Mouse (Mus musculus) ES-Bruce4 (cell line): ENCODE measurements around the gene Sufu.

Experiments used
- CTCF ChIP-seq: IDR thresholded peaks from one replicate; pipeline ENCODE4 v1.8.1; 2011; ENCODE audit warnings: low read depth, low read length
- EP300 ChIP-seq: IDR thresholded peaks from 2 replicates; pipeline ENCODE4 v1.6.1; 2011; ENCODE audit warnings: low read depth, low read length; ENCODE audit not compliant: insufficient read depth

DNA sequence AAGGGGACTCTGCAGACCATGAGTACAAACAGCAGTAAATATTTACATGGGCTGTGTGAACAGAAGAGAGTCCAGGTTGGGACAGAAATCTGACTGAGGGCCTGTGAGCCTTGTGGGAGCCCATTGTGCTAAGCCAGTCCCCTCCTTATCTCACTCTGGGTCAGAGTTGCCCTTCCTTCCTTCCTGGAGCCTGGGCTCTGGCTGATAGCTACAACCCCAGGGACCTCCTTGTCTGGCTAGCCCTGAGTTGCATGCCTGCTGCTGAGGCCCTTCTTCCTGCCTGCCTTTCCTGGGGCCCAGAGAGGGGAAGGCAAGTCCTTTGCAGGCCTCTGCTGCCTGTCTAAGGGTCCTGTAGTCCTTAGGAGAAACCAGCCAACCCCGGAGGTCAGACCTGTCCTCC lies 58.3 kb downstream of the Sufu start:
- TF ChIP-seq CTCF (no peak), EP300 (no peak)
